Mouse (Mus musculus) hindbrain, embryonic 16.5 days (tissue): ENCODE results near the gene Klc4. TPM values are rescaled to one million over a fixed set of nuclear protein-coding genes. Genes with fewer than 3 reads are reported as not detected.

Experiments used
- ATAC-seq: fragments of 200-750 bp; cut with Nextera tagmentation; 2 replicates; pipeline ENCODE4 v1.8.0; 2017; ENCODE audit warnings: moderate TSS enrichment, moderate library complexity
- H3K27ac ChIP-seq: fragments of 300-500 bp; sonication (generic); 2 replicates; pipeline ENCODE4 v1.5.1; 2014; ENCODE audit warnings: low read depth, mild to moderate bottlenecking, control low read depth, low read length, moderate library complexity
- H3K27me3 ChIP-seq: fragments of 300-500 bp; sonication (generic); replicated peaks from 2 replicates; pipeline ENCODE4 v1.6.1; 2014; ENCODE audit warnings: low read length; ENCODE audit not compliant: control insufficient read depth, insufficient read depth
- H3K36me3 ChIP-seq: fragments of 300-500 bp; sonication (generic); 2 replicates; pipeline ENCODE4 v1.6.1; 2014; ENCODE audit warnings: mild to moderate bottlenecking, low read length, moderate library complexity, mixed read lengths; ENCODE audit not compliant: control insufficient read depth, insufficient read depth
- H3K4me1 ChIP-seq: fragments of 300-500 bp; sonication (generic); 2 replicates; pipeline ENCODE4 v1.6.1; 2014; ENCODE audit warnings: low read depth, low read length; ENCODE audit not compliant: control insufficient read depth, insufficient read depth
- H3K4me2 ChIP-seq: fragments of 300-500 bp; sonication (generic); 2 replicates; pipeline ENCODE4 v1.6.1; 2014; ENCODE audit warnings: mild to moderate bottlenecking, low read length, control low read depth, moderate library complexity
- H3K4me3 ChIP-seq: fragments of 300-500 bp; sonication (generic); 2 replicates; pipeline ENCODE4 v1.5.1; 2014; ENCODE audit warnings: mild to moderate bottlenecking, low read length, control low read depth, moderate library complexity
- H3K9ac ChIP-seq: fragments of 300-500 bp; sonication (generic); 2 replicates; pipeline ENCODE4 v1.6.1; 2014; ENCODE audit warnings: low read depth, mild to moderate bottlenecking, control low read depth, low read length, moderate library complexity
- H3K9me3 ChIP-seq: fragments of 300-500 bp; sonication (generic); 2 replicates; pipeline ENCODE4 v1.6.1; 2014; ENCODE audit warnings: mild to moderate bottlenecking, low read length, moderate library complexity; ENCODE audit not compliant: control insufficient read depth
- whole genome bisulfite sequencing: fragments of 180-500 bp; shearing (Covaris S2); extraction: QIAGEN DNeasy Blood & Tissue Kit; methylation state at CpG from one replicate; pipeline ENCODE4 v1.1.7; 2014; 5-methylcytosine and 5-hydroxymethylcytosine counted together
- polyA plus RNA-seq: library from polyadenylated mRNA; unstranded; fragments of >200 nt; fragmentation: Nextera tagmentation; extraction: Ambion mirVana; gene quantifications from 2 replicates; pipeline ENCODE4 v1.2.1, GENCODE M21; 2015

Gene Klc4
- polyA plus RNA-seq, 1 experiment from 2014 or later = 32.3 TPM

GRCm38 (mm10) chr17:46661981-46662380 lies 16.2 kb upstream of the Klc4 start:
- Histone ChIP-seq H3K4me2 (no peak overlapping the region), H3K4me1 (no peaks in the 10 kb centered on the region), H3K27ac (no peak overlapping the region), H3K9me3 (no peaks in the 10 kb centered on the region), H3K27me3 (no peaks in the 10 kb centered on the region), H3K9ac (no peak overlapping the region), H3K4me3 (no peak overlapping the region), H3K36me3 (peaks cover 61% of the 10 kb centered on the region)
- 90% methylated on average over 12 of the region's 12 CpGs for WGBS
- ATAC-seq = no peak

- Histone ChIP-seq H3K4me1 (no peaks in the 10 kb centered on the region), H3K27me3 (no peaks in the 10 kb centered on the region), H3K4me2 (no peak overlapping the region), H3K9me3 (no peaks in the 10 kb centered on the region), H3K36me3 (peaks cover 60% of the 10 kb centered on the region), H3K27ac (no peak overlapping the region), H3K9ac (no peak overlapping the region), H3K4me3 (no peak overlapping the region)
- 95% methylated on average over 9 of the region's 9 CpGs for WGBS
- ATAC-seq = no peak
These were observed 15.5 kb upstream of the Klc4 start for GRCm38 (mm10) chr17:46661351-46661750.

GRCm38 (mm10) chr17:46656054-46656453 lies 10.2 kb upstream of the Klc4 start:
- Histone ChIP-seq H3K4me1 (peaks cover 14% of the 10 kb centered on the region), H3K27me3 (no peaks in the 10 kb centered on the region), H3K9ac (no peak overlapping the region), H3K27ac (no peak overlapping the region), H3K4me2 (no peak overlapping the region), H3K36me3 (peaks cover 34% of the 10 kb centered on the region), H3K4me3 (no peak overlapping the region), H3K9me3 (no peaks in the 10 kb centered on the region)
- no peak for ATAC-seq
- WGBS = 88% methylated on average over 6 of the region's 6 CpGs

GRCm38 (mm10) chr17:46651755-46652547 lies 6.1 kb upstream of the Klc4 start:
- H3K9me3 ChIP-seq = no peaks in the 10 kb centered on the region
- WGBS = 73% methylated on average over 20 of the region's 20 CpGs
- 0 out of 2 replicates have a peak overlapping the region, but pooled peaks have one; percentile 12 for H3K27ac ChIP-seq
- no peak for ATAC-seq
- H3K27me3 ChIP-seq = no peaks in the 10 kb centered on the region
- peak overlapping the region; percentile 70 for H3K4me3 ChIP-seq
- H3K9ac ChIP-seq = peak overlapping the region; percentile 20; the same call in 1 of the 2 replicates
- H3K4me1 ChIP-seq = peaks cover 21% of the 10 kb centered on the region
- H3K36me3 ChIP-seq = peaks cover 23% of the 10 kb centered on the region
- peak overlapping the region; percentile 91 for H3K4me2 ChIP-seq

- Histone ChIP-seq H3K4me3 (peak overlapping the region; percentile 70), H3K27me3 (no peaks in the 10 kb centered on the region), H3K4me2 (peak overlapping the region; percentile 91), H3K36me3 (peaks cover 20% of the 10 kb centered on the region), H3K4me1 (peaks cover 26% of the 10 kb centered on the region), H3K9ac (peak overlapping the region; percentile 91), H3K9me3 (no peaks in the 10 kb centered on the region), H3K27ac (peak overlapping the region; percentile 95)
- 78% methylated on average over 17 of the region's 17 CpGs for WGBS
- ATAC-seq = no peak
These were observed 5.5 kb upstream of the Klc4 start for GRCm38 (mm10) chr17:46651292-46651691.

GRCm38 (mm10) chr17:46650232-46651031 lies 4.6 kb upstream of the Klc4 start, which contains the start of gene Cul7:
Gene Cul7 (plus strand): TSS chr17:46650337.
- peaks cover 26% of the 10 kb centered on the region for H3K4me1 ChIP-seq
- H3K9me3 ChIP-seq = no peaks in the 10 kb centered on the region
- peak within 1 kb of the TSS; percentile 95 for H3K27ac ChIP-seq
- peak; percentile 96 for ATAC-seq
- H3K4me2 ChIP-seq = peak within 1 kb of the TSS; percentile 91
- H3K36me3 ChIP-seq = peaks cover 13% of the 10 kb centered on the region
- no peaks in the 10 kb centered on the region for H3K27me3 ChIP-seq
- peak within 1 kb of the TSS; percentile 91 for H3K9ac ChIP-seq
- H3K4me3 ChIP-seq = peak within 1 kb of the TSS; percentile 70
- WGBS = under 1% methylated on average over 27 of the region's 58 CpGs

GRCm38 (mm10) chr17:46649811-46650210 lies 4.0 kb upstream of the Klc4 start:
- H3K4me3 ChIP-seq = peak overlapping the region; percentile 70
- 33% methylated on average over 15 of the region's 15 CpGs for WGBS
- H3K9ac ChIP-seq = peak overlapping the region; percentile 91
- peak overlapping the region; percentile 95 for H3K27ac ChIP-seq
- H3K9me3 ChIP-seq = no peaks in the 10 kb centered on the region
- peaks cover 10% of the 10 kb centered on the region for H3K36me3 ChIP-seq
- peaks cover 31% of the 10 kb centered on the region for H3K4me1 ChIP-seq
- H3K4me2 ChIP-seq = peak overlapping the region; percentile 91
- no peak for ATAC-seq
- H3K27me3 ChIP-seq = no peaks in the 10 kb centered on the region

- WGBS = 91% methylated on average over 9 of the region's 9 CpGs
- H3K4me3 ChIP-seq = no peak overlapping the region
- no peak overlapping the region for H3K4me2 ChIP-seq
- H3K4me1 ChIP-seq = peaks cover 39% of the 10 kb centered on the region
- H3K27ac ChIP-seq = no peak overlapping the region
- H3K9me3 ChIP-seq = no peaks in the 10 kb centered on the region
- no peak for ATAC-seq
- no peaks in the 10 kb centered on the region for H3K27me3 ChIP-seq
- H3K9ac ChIP-seq = no peak overlapping the region
- peaks cover 6% of the 10 kb centered on the region for H3K36me3 ChIP-seq
These were observed 2.6 kb upstream of the Klc4 start for GRCm38 (mm10) chr17:46648436-46648835.

- no peak for ATAC-seq
- H3K36me3 ChIP-seq = peaks cover 6% of the 10 kb centered on the region; the same call in 1 of the 2 replicates
- H3K4me2 ChIP-seq = no peak overlapping the region
- no peak overlapping the region for H3K4me3 ChIP-seq
- H3K4me1 ChIP-seq = peaks cover 37% of the 10 kb centered on the region
- WGBS = 92% methylated on average over 7 of the region's 7 CpGs
- no peak overlapping the region for H3K9ac ChIP-seq
- H3K9me3 ChIP-seq = no peaks in the 10 kb centered on the region
- H3K27ac ChIP-seq = no peak overlapping the region
- H3K27me3 ChIP-seq = no peaks in the 10 kb centered on the region
These were observed 1.5 kb upstream of the Klc4 start for GRCm38 (mm10) chr17:46647279-46647678.
